Mouse (Mus musculus): ENCODE results near the gene Gas2l1.

- TF ChIP-seq CTCF (IDR thresholded peaks at IDR 0.05; ENCODE audit: low read depth) = no peak
- no peak for TF ChIP-seq EP300 (optimal IDR thresholded peaks at IDR 0.05)
Measured at GRCm38 (mm10) chr11:5032706-5033105, 32.4 kb downstream of the Gas2l1 start.

Data from stomach, postnatal 0 days (tissue).